Mouse (Mus musculus): Measurements from ENCODE around the gene Itgb2l. TPM values are rescaled to one million over a fixed set of nuclear protein-coding genes. Genes with fewer than 3 reads are reported as not detected.

Itgb2l gene
- polyA plus RNA-seq, 1 experiment from 2014 or later: 0.64 TPM

DNA sequence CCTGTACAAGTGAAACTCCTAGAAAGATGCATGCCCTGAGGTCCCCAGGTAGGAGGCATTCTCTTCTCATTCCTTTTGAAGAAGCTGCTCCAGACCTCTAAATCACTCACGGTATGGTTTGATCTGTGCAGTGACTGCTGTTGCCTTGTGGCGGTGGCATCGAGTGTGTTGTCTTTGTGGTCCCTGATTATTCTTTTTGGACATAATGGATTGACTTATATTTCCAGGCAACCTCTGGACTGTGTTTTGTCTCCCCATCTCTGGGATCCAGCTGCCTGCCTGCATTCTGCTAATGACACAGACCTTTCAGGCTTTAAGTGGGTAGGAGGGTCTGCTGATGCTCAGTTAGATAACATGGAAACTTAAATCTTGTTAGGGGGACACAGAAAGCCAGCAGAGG is 44.6 kb downstream of the Itgb2l start:
- ATAC-seq (ENCODE audit: low FRiP score, low TSS enrichment): no peak
- 81% methylated on average over 3 of the region's 3 CpGs for WGBS

GRCm38 (mm10) chr16:96396013-96396650 is 47.3 kb downstream of the Itgb2l start:
- Histone ChIP-seq H3K9me3 (ENCODE audit: low read length) (no peaks in the 10 kb centered on the region), H3K4me1 (ENCODE audit: insufficient read depth, low read length) (no peaks in the 10 kb centered on the region), H3K36me3 (ENCODE audit: insufficient read depth, low read length) (no peaks in the 10 kb centered on the region), H3K4me3 (ENCODE audit: low read length) (no peak overlapping the region), H3K27ac (ENCODE audit: low read length) (no peak overlapping the region), H3K9ac (replicated peaks; ENCODE audit: low read length) (no peak overlapping the region), H3K27me3 (ENCODE audit: insufficient read depth, low read length) (no peaks in the 10 kb centered on the region), H3K4me2 (replicated peaks; ENCODE audit: low read depth, low read length) (no peak overlapping the region)
- 58% methylated on average over 9 of the region's 9 CpGs for WGBS
- no peak for ATAC-seq (ENCODE audit: low FRiP score, low TSS enrichment)

More for the DNA sequence above, 44.6 kb downstream of the Itgb2l start:
- H3K27me3 ChIP-seq (ENCODE audit: insufficient read depth, low read length): no peaks in the 10 kb centered on the region
- H3K9ac ChIP-seq (replicated peaks; ENCODE audit: low read length): no peak overlapping the region
- no peak overlapping the region for H3K4me3 ChIP-seq (ENCODE audit: low read length)
- no peaks in the 10 kb centered on the region for H3K4me1 ChIP-seq (ENCODE audit: insufficient read depth, low read length)
- H3K9me3 ChIP-seq (ENCODE audit: low read length): no peaks in the 10 kb centered on the region
- H3K36me3 ChIP-seq (ENCODE audit: insufficient read depth, low read length): no peaks in the 10 kb centered on the region
- no peak overlapping the region for H3K27ac ChIP-seq (ENCODE audit: low read length)
- no peak overlapping the region for H3K4me2 ChIP-seq (replicated peaks; ENCODE audit: low read depth, low read length)

- Histone ChIP-seq H3K36me3 (ENCODE audit: insufficient read depth, low read length) (no peaks in the 10 kb centered on the region), H3K9me3 (ENCODE audit: low read length) (no peaks in the 10 kb centered on the region), H3K4me2 (replicated peaks; ENCODE audit: low read depth, low read length) (no peak overlapping the region), H3K9ac (replicated peaks; ENCODE audit: low read length) (no peak overlapping the region), H3K27me3 (ENCODE audit: insufficient read depth, low read length) (no peaks in the 10 kb centered on the region), H3K4me1 (ENCODE audit: insufficient read depth, low read length) (no peaks in the 10 kb centered on the region), H3K27ac (ENCODE audit: low read length) (no peak overlapping the region), H3K4me3 (ENCODE audit: low read length) (no peak overlapping the region)
- ATAC-seq (ENCODE audit: low FRiP score, low TSS enrichment): no peak
- WGBS: 83% methylated on average over 4 of the region's 4 CpGs
These were observed 47.9 kb downstream of the Itgb2l start for GRCm38 (mm10) chr16:96395516-96395915.

DNA sequence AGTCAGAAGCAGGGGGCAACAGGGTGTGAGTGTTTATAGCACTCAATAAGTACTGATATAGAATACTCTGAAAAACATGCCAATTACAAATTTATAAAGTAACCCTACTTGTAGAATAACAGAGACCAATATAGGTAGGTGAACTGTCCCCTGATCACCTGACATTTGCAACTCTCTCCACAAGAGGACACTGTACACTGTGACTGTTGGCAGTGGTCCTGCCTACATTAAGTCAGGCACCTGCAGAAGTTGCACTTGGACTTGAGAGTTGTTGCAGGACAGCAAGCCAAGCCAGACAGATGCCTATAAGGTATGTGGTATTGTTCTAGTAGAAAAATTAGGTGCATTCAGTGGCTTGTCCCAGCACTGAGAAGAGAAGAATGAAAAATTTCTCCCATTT is 52.3 kb downstream of the Itgb2l start:
- no peaks in the 10 kb centered on the region for H3K9me3 ChIP-seq (ENCODE audit: low read length)
- no peak overlapping the region for H3K4me3 ChIP-seq (ENCODE audit: low read length)

GRCm38 (mm10) chr16:96388481-96388880 is 54.9 kb downstream of the Itgb2l start:
- Histone ChIP-seq H3K9me3 (ENCODE audit: low read length) (peaks cover 3% of the 10 kb centered on the region; the same call in 1 of the 2 replicates), H3K27me3 (ENCODE audit: insufficient read depth, low read length) (no peaks in the 10 kb centered on the region), H3K4me1 (ENCODE audit: insufficient read depth, low read length) (no peaks in the 10 kb centered on the region), H3K27ac (ENCODE audit: low read length) (no peak overlapping the region), H3K4me3 (ENCODE audit: low read length) (no peak overlapping the region), H3K4me2 (replicated peaks; ENCODE audit: low read depth, low read length) (no peak overlapping the region), H3K36me3 (ENCODE audit: insufficient read depth, low read length) (peaks cover 7% of the 10 kb centered on the region; the same call in 1 of the 2 replicates), H3K9ac (replicated peaks; ENCODE audit: low read length) (no peak overlapping the region)
- WGBS: 78% methylated on average over 5 of the region's 5 CpGs
- no peak for ATAC-seq (ENCODE audit: low FRiP score, low TSS enrichment)

More for the DNA sequence above, 52.3 kb downstream of the Itgb2l start:
- H3K27me3 ChIP-seq (ENCODE audit: insufficient read depth, low read length): no peaks in the 10 kb centered on the region
- H3K4me1 ChIP-seq (ENCODE audit: insufficient read depth, low read length): no peaks in the 10 kb centered on the region
- H3K4me2 ChIP-seq (replicated peaks; ENCODE audit: low read depth, low read length): no peak overlapping the region
- no peak overlapping the region for H3K27ac ChIP-seq (ENCODE audit: low read length)
- H3K9ac ChIP-seq (replicated peaks; ENCODE audit: low read length): no peak overlapping the region
- no peak for ATAC-seq (ENCODE audit: low FRiP score, low TSS enrichment)
- no peaks in the 10 kb centered on the region for H3K36me3 ChIP-seq (ENCODE audit: insufficient read depth, low read length)

GRCm38 (mm10) chr16:96387685-96388371 is 55.6 kb downstream of the Itgb2l start:
- 88% methylated on average over 6 of the region's 6 CpGs for WGBS
- H3K9ac ChIP-seq (replicated peaks; ENCODE audit: low read length): no peak overlapping the region
- peaks cover 7% of the 10 kb centered on the region; the same call in 1 of the 2 replicates for H3K36me3 ChIP-seq (ENCODE audit: insufficient read depth, low read length)
- no peak for ATAC-seq (ENCODE audit: low FRiP score, low TSS enrichment)
- no peaks in the 10 kb centered on the region for H3K4me1 ChIP-seq (ENCODE audit: insufficient read depth, low read length)
- no peak overlapping the region for H3K4me2 ChIP-seq (replicated peaks; ENCODE audit: low read depth, low read length)
- peaks cover 3% of the 10 kb centered on the region; the same call in 1 of the 2 replicates for H3K9me3 ChIP-seq (ENCODE audit: low read length)
- H3K27me3 ChIP-seq (ENCODE audit: insufficient read depth, low read length): no peaks in the 10 kb centered on the region
- no peak overlapping the region for H3K27ac ChIP-seq (ENCODE audit: low read length)
- no peak overlapping the region for H3K4me3 ChIP-seq (ENCODE audit: low read length)

GRCm38 (mm10) chr16:96384741-96385140 is 58.7 kb downstream of the Itgb2l start:
- Histone ChIP-seq H3K27me3 (ENCODE audit: insufficient read depth, low read length) (no peaks in the 10 kb centered on the region), H3K9me3 (ENCODE audit: low read length) (peaks cover 3% of the 10 kb centered on the region; the same call in 1 of the 2 replicates), H3K4me1 (ENCODE audit: insufficient read depth, low read length) (no peaks in the 10 kb centered on the region), H3K4me3 (ENCODE audit: low read length) (no peak overlapping the region), H3K36me3 (ENCODE audit: insufficient read depth, low read length) (peaks cover 7% of the 10 kb centered on the region; the same call in 1 of the 2 replicates), H3K27ac (ENCODE audit: low read length) (no peak overlapping the region), H3K9ac (replicated peaks; ENCODE audit: low read length) (no peak overlapping the region), H3K4me2 (replicated peaks; ENCODE audit: low read depth, low read length) (no peak overlapping the region)
- ATAC-seq (ENCODE audit: low FRiP score, low TSS enrichment): no peak

GRCm38 (mm10) chr16:96382496-96383181 is 60.8 kb downstream of the Itgb2l start:
- WGBS: 77% methylated on average over 5 of the region's 5 CpGs
- H3K4me3 ChIP-seq (ENCODE audit: low read length): no peak overlapping the region
- H3K4me2 ChIP-seq (replicated peaks; ENCODE audit: low read depth, low read length): no peak overlapping the region
- no peaks in the 10 kb centered on the region for H3K27me3 ChIP-seq (ENCODE audit: insufficient read depth, low read length)
- H3K4me1 ChIP-seq (ENCODE audit: insufficient read depth, low read length): no peaks in the 10 kb centered on the region
- H3K9me3 ChIP-seq (ENCODE audit: low read length): peaks cover 3% of the 10 kb centered on the region; the same call in 1 of the 2 replicates
- H3K9ac ChIP-seq (replicated peaks; ENCODE audit: low read length): no peak overlapping the region
- H3K36me3 ChIP-seq (ENCODE audit: insufficient read depth, low read length): peaks cover 7% of the 10 kb centered on the region; the same call in 1 of the 2 replicates
- ATAC-seq (ENCODE audit: low FRiP score, low TSS enrichment): no peak
- H3K27ac ChIP-seq (ENCODE audit: low read length): no peak overlapping the region

DNA sequence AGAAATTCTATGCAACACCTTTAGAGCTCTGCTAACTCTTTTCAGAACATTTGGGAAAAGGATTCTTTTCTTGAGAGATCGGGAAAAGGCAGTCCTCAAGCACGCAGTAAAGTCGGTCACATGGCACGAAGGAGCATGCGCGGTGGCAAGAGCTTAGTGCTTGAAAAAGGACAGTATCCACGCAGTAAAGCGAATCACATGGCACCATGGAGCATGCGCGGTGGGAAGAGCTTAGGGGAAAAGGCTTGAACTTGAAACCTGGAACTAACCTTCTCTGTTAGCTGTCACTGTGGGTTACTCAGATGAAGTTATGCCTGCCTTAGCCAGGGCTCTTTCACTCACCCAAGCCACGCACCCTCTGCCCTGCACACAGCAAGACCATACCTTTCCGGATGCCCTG is 62.0 kb downstream of the Itgb2l start:
- no peak for ATAC-seq (ENCODE audit: low FRiP score, low TSS enrichment)
- H3K9ac ChIP-seq (replicated peaks; ENCODE audit: low read length): no peak overlapping the region
- H3K4me2 ChIP-seq (replicated peaks; ENCODE audit: low read depth, low read length): no peak overlapping the region
- H3K27me3 ChIP-seq (ENCODE audit: insufficient read depth, low read length): no peaks in the 10 kb centered on the region
- WGBS: 91% methylated on average over 12 of the region's 12 CpGs
- no peak overlapping the region for H3K27ac ChIP-seq (ENCODE audit: low read length)
- H3K9me3 ChIP-seq (ENCODE audit: low read length): peaks cover 3% of the 10 kb centered on the region; the same call in 1 of the 2 replicates
- H3K4me3 ChIP-seq (ENCODE audit: low read length): no peak overlapping the region
- H3K36me3 ChIP-seq (ENCODE audit: insufficient read depth, low read length): peaks cover 7% of the 10 kb centered on the region; the same call in 1 of the 2 replicates
- peaks cover 4% of the 10 kb centered on the region for H3K4me1 ChIP-seq (ENCODE audit: insufficient read depth, low read length)
